Mouse (Mus musculus): ENCODE measurements around the gene Rhoq. TPM values are rescaled to one million over a fixed set of nuclear protein-coding genes. Genes with fewer than 3 reads are reported as not detected.

Gene Rhoq
- polyA plus RNA-seq, 1 experiment from 2014 or later: 37.8 TPM

GRCm38 (mm10) chr17:87036141-87037073 is 73.5 kb downstream of the Rhoq start:
- no peak overlapping the region for H3K4me3 ChIP-seq (ENCODE audit: low read depth, low read length)
- ATAC-seq (ENCODE audit: low read depth) (no peak), DNase-seq (ENCODE audit: low spot score) (peak; percentile 53)
- H3K9ac ChIP-seq (ENCODE audit: low read depth, low read length): no peak overlapping the region
- no peaks in the 10 kb centered on the region for H3K27me3 ChIP-seq (replicated peaks; ENCODE audit: control insufficient read depth, insufficient read depth, low read length)
- no peak overlapping the region for H3K4me2 ChIP-seq (ENCODE audit: low read depth, low read length)
- 59% methylated on average over 10 of the region's 10 CpGs for WGBS
- H3K36me3 ChIP-seq (ENCODE audit: control insufficient read depth, insufficient read depth, low read length): peaks cover 42% of the 10 kb centered on the region
- no peaks in the 10 kb centered on the region for H3K4me1 ChIP-seq (ENCODE audit: control insufficient read depth, insufficient read depth, low read length)
- H3K27ac ChIP-seq (replicated peaks; ENCODE audit: low read depth, low read length): no peak overlapping the region
- H3K9me3 ChIP-seq (ENCODE audit: control insufficient read depth, low read length): no peaks in the 10 kb centered on the region

- Histone ChIP-seq H3K4me1 (ENCODE audit: control insufficient read depth, insufficient read depth, low read length) (no peaks in the 10 kb centered on the region), H3K4me3 (ENCODE audit: low read depth, low read length) (no peak overlapping the region), H3K9ac (ENCODE audit: low read depth, low read length) (no peak overlapping the region), H3K4me2 (ENCODE audit: low read depth, low read length) (no peak overlapping the region), H3K9me3 (ENCODE audit: control insufficient read depth, low read length) (no peaks in the 10 kb centered on the region), H3K27me3 (replicated peaks; ENCODE audit: control insufficient read depth, insufficient read depth, low read length) (no peaks in the 10 kb centered on the region), H3K27ac (replicated peaks; ENCODE audit: low read depth, low read length) (no peak overlapping the region), H3K36me3 (ENCODE audit: control insufficient read depth, insufficient read depth, low read length) (peaks cover 29% of the 10 kb centered on the region)
- 85% methylated on average over 5 of the region's 5 CpGs for WGBS
- DNase-seq (ENCODE audit: low spot score): no peak
- ATAC-seq (ENCODE audit: low read depth): no peak
These were observed 75.6 kb downstream of the Rhoq start for GRCm38 (mm10) chr17:87038496-87038895.

- WGBS: 74% methylated on average over 19 of the region's 19 CpGs
- no peak overlapping the region for H3K4me3 ChIP-seq (ENCODE audit: low read depth, low read length)
- no peak overlapping the region for H3K27ac ChIP-seq (replicated peaks; ENCODE audit: low read depth, low read length)
- no peaks in the 10 kb centered on the region for H3K27me3 ChIP-seq (replicated peaks; ENCODE audit: control insufficient read depth, insufficient read depth, low read length)
- no peak overlapping the region for H3K4me2 ChIP-seq (ENCODE audit: low read depth, low read length)
- no peak for DNase-seq (ENCODE audit: low spot score)
- H3K36me3 ChIP-seq (ENCODE audit: control insufficient read depth, insufficient read depth, low read length): peaks cover 9% of the 10 kb centered on the region; the same call in 1 of the 2 replicates
- no peak overlapping the region for H3K9ac ChIP-seq (ENCODE audit: low read depth, low read length)
- ATAC-seq (ENCODE audit: low read depth): no peak
- peaks cover 4% of the 10 kb centered on the region; the same call in 1 of the 2 replicates for H3K4me1 ChIP-seq (ENCODE audit: control insufficient read depth, insufficient read depth, low read length)
- H3K9me3 ChIP-seq (ENCODE audit: control insufficient read depth, low read length): no peaks in the 10 kb centered on the region
These were observed 78.9 kb downstream of the Rhoq start for GRCm38 (mm10) chr17:87041739-87042138.

GRCm38 (mm10) chr17:87044364-87044763 is 81.5 kb downstream of the Rhoq start:
- H3K4me2 ChIP-seq (ENCODE audit: low read depth, low read length): no peak overlapping the region; the same call in 1 of the 2 replicates
- WGBS: under 1% methylated on average over 15 of the region's 15 CpGs
- no peaks in the 10 kb centered on the region for H3K9me3 ChIP-seq (ENCODE audit: control insufficient read depth, low read length)
- H3K36me3 ChIP-seq (ENCODE audit: control insufficient read depth, insufficient read depth, low read length): no peaks in the 10 kb centered on the region
- no peak overlapping the region for H3K4me3 ChIP-seq (ENCODE audit: low read depth, low read length)
- H3K4me1 ChIP-seq (ENCODE audit: control insufficient read depth, insufficient read depth, low read length): peaks cover 4% of the 10 kb centered on the region; the same call in 1 of the 2 replicates
- DNase-seq (ENCODE audit: low spot score) (peak; percentile 97), ATAC-seq (ENCODE audit: low read depth) (peak; percentile 87)
- peak overlapping the region; percentile 66; the same call in 1 of the 2 replicates for H3K27ac ChIP-seq (replicated peaks; ENCODE audit: low read depth, low read length)
- H3K27me3 ChIP-seq (replicated peaks; ENCODE audit: control insufficient read depth, insufficient read depth, low read length): no peaks in the 10 kb centered on the region
- H3K9ac ChIP-seq (ENCODE audit: low read depth, low read length): no peak overlapping the region

- Histone ChIP-seq H3K27me3 (replicated peaks; ENCODE audit: control insufficient read depth, insufficient read depth, low read length) (no peaks in the 10 kb centered on the region), H3K4me3 (ENCODE audit: low read depth, low read length) (no peak overlapping the region), H3K4me1 (ENCODE audit: control insufficient read depth, insufficient read depth, low read length) (peaks cover 4% of the 10 kb centered on the region; the same call in 1 of the 2 replicates), H3K9me3 (ENCODE audit: control insufficient read depth, low read length) (no peaks in the 10 kb centered on the region), H3K4me2 (ENCODE audit: low read depth, low read length) (no peak overlapping the region), H3K36me3 (ENCODE audit: control insufficient read depth, insufficient read depth, low read length) (no peaks in the 10 kb centered on the region), H3K9ac (ENCODE audit: low read depth, low read length) (no peak overlapping the region), H3K27ac (replicated peaks; ENCODE audit: low read depth, low read length) (no peak overlapping the region)
- no peak for ATAC-seq (ENCODE audit: low read depth)
- 83% methylated on average over 8 of the region's 8 CpGs for WGBS
- no peak for DNase-seq (ENCODE audit: low spot score)
These were observed 81.9 kb downstream of the Rhoq start for GRCm38 (mm10) chr17:87044796-87045195.

Other genes with a start within 250 kb of the Rhoq start
- 10.9 and 14.3 TPM in 2 replicates for gene Epas1, start 209.4 kb upstream of the Rhoq start, polyA plus RNA-seq (2014; fragmentation: Nextera tagmentation; extraction: Ambion mirVana)
- not detected in 2 replicates for gene Tmem247, start 45.7 kb upstream of the Rhoq start, polyA plus RNA-seq (2014; fragmentation: Nextera tagmentation; extraction: Ambion mirVana)
- not detected in 2 replicates for gene Atp6v1e2, start 15.2 kb upstream of the Rhoq start, polyA plus RNA-seq (2014; fragmentation: Nextera tagmentation; extraction: Ambion mirVana)
- gene Pigf, start 62.3 kb downstream of the Rhoq start, polyA plus RNA-seq (2014; fragmentation: Nextera tagmentation; extraction: Ambion mirVana): 25.3 and 26.0 TPM in 2 replicates
- gene Cript, start 62.5 kb downstream of the Rhoq start, polyA plus RNA-seq (2014; fragmentation: Nextera tagmentation; extraction: Ambion mirVana): 111 and 118 TPM in 2 replicates
- gene Socs5, start 144.6 kb downstream of the Rhoq start, polyA plus RNA-seq (2014; fragmentation: Nextera tagmentation; extraction: Ambion mirVana): 24.1 and 28.2 TPM in 2 replicates